Mouse (Mus musculus) ovary, postnatal 14 days (tissue): ENCODE measurements around the gene Ifi206.

Experiments
- DNase-seq: peaks from one replicate; pipeline ENCODE4 v3.0.0; 2022; ENCODE audit warnings: low spot score

The Ifi206 gene

GRCm38 (mm10) chr1:173418936-173419621, 71.8 kb downstream of the Ifi206 start:
- DNase-seq = no peak

- DNase-seq = no peak
Observed at GRCm38 (mm10) chr1:173418516-173418915, 72.3 kb downstream of the Ifi206 start.
